Mouse (Mus musculus) CH12F3 (cell line): ENCODE measurements at regions not wholly inside any gene's neighbourhood (a gene's known extent, or its start where the extent isn't known, plus 50 kb on each side); places are given as distances from the start of the nearest gene placed in this dataset.

Experiments
- in situ Hi-C: fragments of 300-500 bp; cut with MboI; formaldehyde crosslinking; loops from 2 replicates; pipeline ENCODE4 v1.14.3; 2020; ENCODE audit warnings: low sequenced_read_pairs

- in situ Hi-C loops: no loop called here
Observed at GRCm38 (mm10) chr13:44024612-44025011, 240.0 kb downstream of the Cd83 start.

DNA sequence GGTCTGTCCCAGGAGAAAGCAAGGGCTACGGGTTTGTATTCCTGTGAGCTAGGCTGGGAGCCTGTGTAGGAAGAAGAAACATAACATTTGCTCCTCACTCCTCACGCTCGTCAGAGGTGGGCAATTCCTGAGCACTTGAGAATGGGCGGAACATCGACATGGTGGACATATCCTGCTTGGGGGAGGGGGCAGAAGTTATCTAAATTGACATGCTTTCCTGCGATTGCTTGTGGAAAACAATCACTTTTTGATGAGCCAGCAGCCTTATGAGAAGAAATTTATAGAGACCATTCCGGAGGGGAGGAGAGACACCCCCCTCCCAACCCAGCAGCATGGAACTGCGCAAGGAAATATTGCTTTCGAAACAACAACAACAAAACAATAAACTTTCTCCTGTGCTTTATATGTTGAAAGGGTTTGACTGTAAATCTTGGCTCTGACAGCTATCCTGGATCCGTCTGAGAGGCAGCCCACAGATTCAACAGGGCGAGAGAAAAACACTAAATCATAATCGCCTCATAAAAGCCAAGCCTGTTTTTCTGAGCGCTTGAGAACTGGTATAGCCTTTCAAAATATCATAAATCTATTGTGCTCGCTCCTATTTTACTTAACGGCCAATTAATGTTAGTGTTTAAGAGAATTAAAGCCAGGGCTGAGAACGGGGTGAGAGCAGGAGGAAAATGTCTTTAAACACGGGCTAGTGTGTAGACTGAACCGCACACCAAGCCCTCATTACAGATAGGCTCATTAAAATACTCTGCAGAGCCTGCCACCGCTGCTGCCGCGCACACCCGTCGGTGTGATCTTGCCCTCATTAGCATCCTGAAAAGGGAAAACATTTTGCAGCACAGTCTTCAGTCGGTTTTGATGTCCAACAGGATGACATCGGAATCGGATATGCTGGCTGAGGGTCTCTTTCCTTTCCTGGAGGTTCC, 242.0 kb downstream of the Cd83 start:
- in situ Hi-C loops: no loop called here

DNA sequence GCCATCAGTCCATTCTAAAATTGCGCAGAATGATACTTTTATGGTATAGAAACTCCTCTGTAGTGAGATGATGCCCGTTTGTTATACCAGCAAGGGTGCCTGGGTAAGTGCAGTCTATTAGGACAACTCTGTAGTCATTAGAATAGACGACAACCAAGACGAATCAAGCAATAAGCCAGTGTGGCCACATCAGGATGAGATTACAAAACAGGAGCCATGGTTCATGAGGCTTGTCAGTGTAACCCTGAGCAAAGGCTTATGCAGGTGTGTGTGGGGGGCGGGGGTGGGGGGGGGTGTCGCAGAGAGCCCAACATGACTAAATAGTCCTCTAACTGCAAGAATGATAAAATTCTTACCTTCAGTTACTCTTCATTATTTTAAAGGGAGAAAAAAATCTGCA, 243.5 kb downstream of the Cd83 start:
- in situ Hi-C loops: no loop called here

DNA sequence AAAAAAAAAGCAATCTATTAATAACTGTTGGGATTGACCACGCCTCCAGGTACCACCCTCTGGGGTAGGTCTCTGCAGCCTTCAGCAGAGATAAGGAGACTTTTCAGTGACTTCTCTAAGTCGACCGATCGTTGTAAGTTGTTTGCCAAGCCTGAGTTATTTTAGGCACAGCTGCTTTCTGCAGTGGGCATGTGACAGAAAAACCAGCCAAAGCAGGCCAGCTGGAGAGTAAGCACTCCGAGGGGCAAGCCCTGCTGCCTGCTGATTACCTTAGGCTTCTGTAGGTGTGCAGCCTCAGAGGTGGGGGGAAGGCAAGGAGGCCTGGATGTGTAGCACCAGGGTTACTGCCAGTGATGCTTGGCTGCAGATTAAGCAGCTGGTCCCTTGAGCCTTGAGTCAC, 246.0 kb downstream of the Cd83 start:
- in situ Hi-C loops: no loop called here

GRCm38 (mm10) chr13:44037774-44038294, 253.3 kb downstream of the Cd83 start:
- in situ Hi-C loops: no loop called here

- in situ Hi-C loops: no loop called here
Observed at GRCm38 (mm10) chr13:44038322-44038721, 253.7 kb downstream of the Cd83 start.

GRCm38 (mm10) chr13:44040640-44041039, 256.1 kb downstream of the Cd83 start:
- in situ Hi-C loops: no loop called here

- in situ Hi-C loops: no loop called here
Observed at GRCm38 (mm10) chr13:44042730-44043493, 258.3 kb downstream of the Cd83 start.

DNA sequence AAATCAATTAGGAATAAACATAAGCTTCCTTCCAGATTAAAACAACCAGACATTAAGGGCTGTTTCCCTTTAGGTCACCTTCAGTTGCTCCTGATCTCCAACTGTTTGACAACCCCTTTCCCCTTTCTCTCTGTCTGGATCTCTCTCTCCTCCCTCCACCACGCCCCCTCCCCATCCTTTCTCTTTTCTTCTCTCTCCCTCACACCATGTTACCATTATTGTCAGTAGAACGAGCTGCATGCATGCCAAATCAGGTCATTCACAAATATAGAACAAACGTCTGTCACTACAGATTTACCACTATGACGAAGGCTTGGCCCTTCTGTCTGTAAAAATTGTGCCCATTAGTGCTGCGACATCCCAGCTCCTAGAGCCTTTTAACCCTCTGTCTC, 258.9 kb downstream of the Cd83 start:
- in situ Hi-C loops: no loop called here

- in situ Hi-C loops: no loop called here
Observed at GRCm38 (mm10) chr13:44044546-44045216, 260.1 kb downstream of the Cd83 start.

- in situ Hi-C loops: no loop called here
Observed at GRCm38 (mm10) chr13:44046436-44046835, 261.9 kb downstream of the Cd83 start.

GRCm38 (mm10) chr13:44054157-44054556, 269.6 kb downstream of the Cd83 start:
- in situ Hi-C loops: no loop called here

DNA sequence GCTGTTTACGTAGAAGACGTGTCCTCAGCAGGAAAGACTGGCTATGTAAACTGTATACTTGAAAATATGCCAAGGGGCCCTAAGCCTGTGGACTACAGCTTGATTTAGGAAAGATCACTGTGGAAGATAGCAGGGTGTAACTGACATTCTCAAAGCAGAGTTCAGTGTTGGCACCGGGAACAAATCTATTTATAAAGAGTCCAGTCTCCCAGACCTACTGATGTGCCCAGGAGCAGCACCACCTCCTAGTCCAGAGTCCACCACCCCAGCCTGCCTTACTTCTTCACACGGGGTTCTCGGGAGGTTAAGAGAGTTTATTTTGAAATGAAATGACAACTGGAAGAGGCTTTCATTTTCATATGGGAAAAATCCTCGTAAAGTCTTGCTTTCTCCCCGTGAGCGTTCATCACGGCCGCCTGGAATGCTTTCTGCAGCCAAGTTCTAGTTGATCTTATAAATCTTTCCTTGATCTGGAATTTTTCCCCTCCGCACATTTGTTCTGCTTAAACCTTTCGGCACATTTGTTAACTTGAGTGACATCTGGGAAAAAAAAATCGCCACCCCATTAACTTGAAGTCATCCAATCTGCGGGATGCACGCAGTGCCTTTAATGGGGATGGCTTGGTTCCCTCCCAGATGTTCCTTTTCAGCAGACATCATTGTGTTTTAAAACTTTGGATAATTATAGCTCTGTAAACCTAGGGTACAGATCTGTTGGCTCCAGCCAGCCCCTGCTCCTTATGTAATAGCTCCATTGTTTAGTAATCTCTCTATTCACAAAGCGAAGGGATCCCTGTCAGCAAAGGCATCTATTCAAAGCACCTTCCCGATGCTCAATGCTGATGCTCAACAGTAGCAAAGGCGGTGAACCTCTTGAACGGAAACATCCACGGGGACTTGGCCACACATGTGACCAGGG, 271.3 kb downstream of the Cd83 start:
- in situ Hi-C loops: no loop called here

GRCm38 (mm10) chr13:44056716-44057115, 272.1 kb downstream of the Cd83 start:
- in situ Hi-C loops: no loop called here

DNA sequence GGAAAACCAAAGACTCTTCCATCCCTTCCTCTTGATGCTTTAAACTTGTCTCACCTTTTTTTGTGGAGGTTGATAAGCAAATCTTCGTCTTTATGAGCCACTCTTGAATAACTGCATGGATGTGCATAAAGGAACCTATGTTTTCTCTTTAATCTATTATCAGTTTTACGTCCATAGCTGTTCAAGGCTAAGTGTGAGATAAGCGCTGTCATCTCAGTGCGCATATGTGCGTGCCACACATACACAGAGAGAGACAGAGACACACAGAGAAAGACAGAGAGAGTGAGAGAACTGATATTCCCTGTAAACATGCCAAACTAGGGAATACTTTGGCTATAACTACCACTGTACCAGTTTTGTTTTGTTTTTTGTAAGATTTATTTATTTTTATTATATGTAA, 273.0 kb downstream of the Cd83 start:
- in situ Hi-C loops: no loop called here

- in situ Hi-C loops: no loop called here
Observed at GRCm38 (mm10) chr13:44058277-44058676, 273.7 kb downstream of the Cd83 start.

- in situ Hi-C loops: no loop called here
Observed at GRCm38 (mm10) chr13:44059436-44059835, 274.9 kb downstream of the Cd83 start.

DNA sequence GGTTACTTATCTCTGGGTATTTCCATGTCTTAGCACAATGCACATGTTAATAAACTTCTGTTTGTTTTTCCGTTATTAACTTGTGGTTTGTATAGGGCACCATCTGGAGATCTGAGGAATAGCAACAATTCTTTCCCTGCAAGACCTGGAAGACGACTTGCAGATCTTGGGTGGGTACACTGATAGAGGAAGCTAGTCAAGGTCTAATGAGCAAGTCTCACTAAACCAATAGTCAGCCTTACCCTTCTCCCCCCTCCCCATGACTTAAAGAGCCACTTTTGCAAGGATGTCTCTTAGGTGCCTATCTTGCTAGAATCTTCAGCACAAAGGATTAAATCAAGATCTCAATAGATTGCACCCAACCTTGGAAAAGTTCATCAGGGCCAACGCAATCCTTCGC, 276.7 kb downstream of the Cd83 start:
- in situ Hi-C loops: no loop called here

DNA sequence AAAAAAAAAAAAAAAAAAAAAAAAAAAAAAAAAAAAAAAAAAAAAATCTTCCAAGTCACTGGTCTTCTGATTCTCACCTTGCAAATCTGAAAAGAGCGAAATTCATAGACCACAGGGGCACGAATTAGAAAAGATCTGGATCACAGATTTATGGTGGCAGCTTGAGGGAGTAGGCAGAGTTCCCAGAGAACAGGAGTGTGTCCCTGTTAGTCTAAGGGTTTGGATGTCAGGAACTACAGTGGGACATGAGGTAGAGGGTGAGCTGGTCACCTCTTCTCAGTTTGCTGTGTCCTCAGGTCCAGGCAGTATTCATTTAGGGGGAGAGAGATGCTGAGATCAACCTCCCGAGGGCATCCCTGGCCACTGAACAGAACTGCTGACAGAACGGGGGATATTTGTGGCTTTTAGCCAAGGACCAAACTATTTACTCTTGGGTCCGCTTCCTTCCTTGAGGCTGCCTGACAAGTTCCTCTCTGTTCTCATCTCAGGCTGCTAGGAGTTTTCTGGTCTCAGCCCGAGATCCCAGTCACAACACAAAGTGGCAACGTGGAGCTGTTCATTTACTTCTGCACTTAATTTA, 277.2 kb downstream of the Cd83 start:
- in situ Hi-C loops: no loop called here

DNA sequence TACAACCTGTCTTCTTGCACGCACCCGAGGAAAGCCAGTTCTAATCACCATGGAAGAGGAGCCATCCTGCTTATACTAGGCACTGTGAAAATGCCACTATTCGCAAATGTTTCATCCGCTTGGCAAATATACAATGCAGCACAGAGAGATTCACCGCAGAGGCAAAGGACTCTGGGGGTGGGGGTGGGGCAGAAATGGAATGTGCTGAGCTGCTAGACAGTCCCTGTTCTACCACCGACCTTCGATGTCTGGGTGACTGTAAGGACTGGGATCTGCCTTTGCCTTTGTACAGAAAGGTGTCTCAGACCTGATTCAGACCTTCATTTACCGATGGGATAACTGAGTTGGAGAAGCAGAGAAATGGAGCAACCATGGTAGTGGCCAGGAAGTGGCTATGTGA, 278.7 kb downstream of the Cd83 start:
- in situ Hi-C loops: no loop called here
